Mouse (Mus musculus) A20 (cell line): Measurements from ENCODE around the gene Glis2.

Experiments
- DNase-seq: peaks from one replicate; pipeline ENCODE4 v3.0.0-alpha.2; 2011; ENCODE audit warnings: low read depth, low spot score

Gene Glis2

GRCm38 (mm10) chr16:4604293-4604837 is 9.9 kb downstream of the Glis2 start:
- no peak for DNase-seq

GRCm38 (mm10) chr16:4605514-4606131 is 11.1 kb downstream of the Glis2 start:
- DNase-seq = no peak

- DNase-seq = no peak
Observed at GRCm38 (mm10) chr16:4606431-4607084, 12.0 kb downstream of the Glis2 start.

GRCm38 (mm10) chr16:4607818-4608531 is 13.5 kb downstream of the Glis2 start:
- DNase-seq = peak; percentile 82

GRCm38 (mm10) chr16:4608532-4609059 is 14.1 kb downstream of the Glis2 start:
- DNase-seq = no peak

- no peak for DNase-seq
Observed at GRCm38 (mm10) chr16:4611193-4611592, 16.7 kb downstream of the Glis2 start.

GRCm38 (mm10) chr16:4611676-4612075 is 17.2 kb downstream of the Glis2 start:
- DNase-seq = no peak

- DNase-seq = no peak
Observed at GRCm38 (mm10) chr16:4613736-4614135, 19.2 kb downstream of the Glis2 start.

- no peak for DNase-seq
Observed at GRCm38 (mm10) chr16:4614639-4615038, 20.1 kb downstream of the Glis2 start.

- no peak for DNase-seq
Observed at GRCm38 (mm10) chr16:4615297-4615696, 20.8 kb downstream of the Glis2 start.

- no peak for DNase-seq
Observed at GRCm38 (mm10) chr16:4616829-4617228, 22.3 kb downstream of the Glis2 start.

GRCm38 (mm10) chr16:4624074-4624473 is 29.6 kb downstream of the Glis2 start:
- DNase-seq = no peak

GRCm38 (mm10) chr16:4624481-4625110 is 30.1 kb downstream of the Glis2 start, which contains the start of gene Pam16:
TSS of gene Pam16 (minus strand) at chr16:4624988.
- peak; percentile 93 for DNase-seq

- DNase-seq = no peak
Observed at GRCm38 (mm10) chr16:4627105-4627504, 32.6 kb downstream of the Glis2 start.

- DNase-seq = no peak
Observed at GRCm38 (mm10) chr16:4628898-4629419, 34.4 kb downstream of the Glis2 start.

GRCm38 (mm10) chr16:4629950-4630349 is 35.4 kb downstream of the Glis2 start:
- DNase-seq = peak; percentile 70

GRCm38 (mm10) chr16:4632050-4632449 is 37.5 kb downstream of the Glis2 start:
- DNase-seq = no peak

GRCm38 (mm10) chr16:4633661-4634060 is 39.1 kb downstream of the Glis2 start:
- no peak for DNase-seq

GRCm38 (mm10) chr16:4634681-4635080 is 40.2 kb downstream of the Glis2 start:
- no peak for DNase-seq

GRCm38 (mm10) chr16:4635760-4636159 is 41.2 kb downstream of the Glis2 start:
- DNase-seq = no peak

- no peak for DNase-seq
Observed at GRCm38 (mm10) chr16:4638891-4639390, 44.4 kb downstream of the Glis2 start.
